Mouse (Mus musculus): Measurements from ENCODE around the gene Ell. TPM values are rescaled to one million over a fixed set of nuclear protein-coding genes. Genes with fewer than 3 reads are reported as not detected.

Ell gene
- polyA plus RNA-seq, 1 experiment: 16.1 TPM

DNA sequence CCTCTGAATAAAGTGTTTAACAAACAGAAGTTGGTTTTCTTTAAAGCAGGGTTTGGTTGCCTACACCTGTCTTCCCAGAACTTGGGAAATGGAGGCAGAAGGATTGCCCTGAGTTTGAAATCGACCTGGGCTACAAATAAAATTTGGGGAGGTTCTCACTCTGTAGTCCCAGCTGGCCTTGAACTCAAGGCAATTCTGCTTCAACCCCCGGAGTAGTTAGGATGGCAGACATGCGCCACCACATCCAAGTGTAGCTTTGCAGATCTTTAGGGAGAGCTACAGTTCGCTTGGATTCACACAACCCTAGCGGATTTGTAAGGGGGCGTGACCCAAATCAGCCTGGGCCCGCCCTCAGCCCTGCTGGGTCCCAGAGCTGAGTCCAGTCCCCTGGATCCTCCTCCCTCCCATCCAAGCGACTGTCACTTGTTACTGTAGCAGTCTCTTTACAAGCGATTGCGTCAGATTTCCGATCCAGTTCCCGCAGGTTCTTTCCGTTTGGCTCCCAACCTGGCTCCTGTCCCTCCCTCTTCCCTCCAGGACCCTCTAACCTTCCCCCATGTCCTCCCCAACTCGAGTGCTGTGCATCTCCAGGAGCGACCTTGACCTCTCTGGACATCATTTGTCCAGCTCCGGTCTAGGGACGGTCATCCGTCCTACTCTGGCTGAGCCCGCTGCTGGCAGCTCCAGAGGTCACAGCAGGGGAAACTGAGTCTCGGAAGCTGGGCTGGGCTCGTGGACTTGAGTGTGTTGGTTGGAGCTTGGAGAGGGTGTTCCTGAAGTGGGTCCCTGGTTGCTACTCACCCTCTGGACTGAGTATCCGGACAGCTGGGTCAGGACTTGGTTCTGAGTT, 91.5 kb downstream of the Ell start:
- Histone ChIP-seq H3K4me3 (ENCODE audit: insufficient read depth, low read length) (peak overlapping the region; percentile 23), H3K4me1 (ENCODE audit: control insufficient read depth, insufficient read depth, low read length) (peaks cover 9% of the 10 kb centered on the region), H3K27ac (ENCODE audit: insufficient read depth, low read length) (peak overlapping the region; percentile 78)
- TF ChIP-seq POLR2A (IDR thresholded peaks at IDR 0.05; ENCODE audit: low read depth, low read length): peak; percentile 34; the same call in 1 of the 2 replicates
- TF ChIP-seq CTCF (IDR thresholded peaks at IDR 0.05; ENCODE audit: borderline replicate concordance, insufficient read depth, low read length): no peak

DNA sequence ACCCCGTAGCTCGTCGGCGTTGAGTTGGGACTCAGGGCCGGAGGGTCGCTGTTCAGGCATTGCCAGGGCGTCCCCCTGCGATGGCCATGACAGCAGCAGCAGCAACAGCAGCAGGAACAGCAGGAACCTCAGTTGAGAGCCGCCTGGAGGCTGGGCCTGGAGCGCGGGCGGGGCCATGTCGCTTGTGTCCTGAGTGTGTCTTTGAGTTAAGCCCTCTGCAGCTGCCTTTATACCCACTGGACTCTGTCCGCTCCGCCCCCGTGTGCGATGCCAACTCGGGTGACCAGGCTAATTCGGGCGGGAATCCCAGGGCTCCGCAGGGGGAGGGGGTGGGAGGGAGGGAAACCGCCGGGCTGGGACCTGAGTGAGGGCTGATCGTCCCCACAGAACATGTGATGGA, 92.2 kb downstream of the Ell start:
- H3K27ac ChIP-seq (ENCODE audit: insufficient read depth, low read length): peak overlapping the region; percentile 78
- H3K4me3 ChIP-seq (ENCODE audit: insufficient read depth, low read length): peak overlapping the region; percentile 23
- H3K4me1 ChIP-seq (ENCODE audit: control insufficient read depth, insufficient read depth, low read length): peaks cover 9% of the 10 kb centered on the region
- TF ChIP-seq CTCF (IDR thresholded peaks at IDR 0.05; ENCODE audit: borderline replicate concordance, insufficient read depth, low read length) (no peak), POLR2A (IDR thresholded peaks at IDR 0.05; ENCODE audit: low read depth, low read length) (peak; percentile 80)

DNA sequence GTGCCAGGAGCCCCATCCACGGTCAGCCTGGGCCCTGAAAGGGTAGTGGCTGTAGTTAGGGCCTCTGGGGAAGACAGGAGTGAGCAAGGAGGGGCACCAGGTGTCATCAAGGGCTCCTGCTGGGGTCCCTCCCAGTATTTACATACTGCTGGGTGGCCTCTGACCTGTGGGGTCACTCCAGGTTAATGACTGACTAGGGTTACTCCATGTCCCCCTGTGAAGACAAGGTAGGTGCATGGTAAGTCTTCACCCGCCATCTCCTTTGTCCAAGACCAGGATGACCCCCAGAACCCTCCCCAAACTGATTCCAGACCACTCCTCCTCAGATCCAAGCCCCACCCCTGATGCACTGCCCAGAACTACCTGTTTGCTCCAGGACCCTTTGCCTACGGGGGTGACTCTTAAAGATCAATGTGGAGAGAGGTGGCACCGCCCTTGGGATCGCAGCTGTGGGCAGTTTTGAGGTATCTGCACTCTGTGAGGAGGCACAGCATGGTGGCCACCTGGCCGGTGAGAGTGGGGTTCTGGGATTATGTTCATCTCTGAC, 93.2 kb downstream of the Ell start, which contains the start of gene Gdf15:
TSS of gene Gdf15 (minus strand) at position 111 of the 547 bp plus-strand sequence.
- TF ChIP-seq POLR2A (IDR thresholded peaks at IDR 0.05; ENCODE audit: low read depth, low read length): no peak
- no peak for TF ChIP-seq CTCF (IDR thresholded peaks at IDR 0.05; ENCODE audit: borderline replicate concordance, insufficient read depth, low read length)
- Histone ChIP-seq H3K4me1 (ENCODE audit: control insufficient read depth, insufficient read depth, low read length) (peaks cover 9% of the 10 kb centered on the region), H3K27ac (ENCODE audit: insufficient read depth, low read length) (peak within 1 kb of the TSS; percentile 78), H3K4me3 (ENCODE audit: insufficient read depth, low read length) (peak within 1 kb of the TSS; percentile 23)

DNA sequence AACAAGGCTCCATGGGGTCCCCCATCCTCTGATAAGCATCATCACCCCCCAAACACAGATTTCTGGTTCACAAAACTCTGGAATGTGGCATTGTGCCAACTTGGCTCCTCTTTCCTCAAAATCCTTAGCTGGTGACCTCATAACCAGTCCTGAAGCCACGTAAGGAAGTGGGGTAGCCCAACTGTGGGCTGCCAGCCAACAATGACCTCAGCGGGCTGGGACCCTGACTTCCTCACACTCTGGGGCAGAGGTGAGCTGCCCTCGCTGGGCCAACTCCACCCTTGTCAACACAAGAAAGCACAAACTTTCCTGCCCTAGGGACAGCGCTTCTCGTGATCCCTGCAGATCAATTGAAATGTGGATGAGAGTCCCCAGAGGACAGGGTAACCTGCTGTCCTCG, 94.8 kb downstream of the Ell start:
- H3K4me3 ChIP-seq (ENCODE audit: insufficient read depth, low read length): no peak overlapping the region
- peaks cover 9% of the 10 kb centered on the region for H3K4me1 ChIP-seq (ENCODE audit: control insufficient read depth, insufficient read depth, low read length)
- no peak for TF ChIP-seq POLR2A (IDR thresholded peaks at IDR 0.05; ENCODE audit: low read depth, low read length)
- TF ChIP-seq CTCF (IDR thresholded peaks at IDR 0.05; ENCODE audit: borderline replicate concordance, insufficient read depth, low read length): no peak
- no peak overlapping the region for H3K27ac ChIP-seq (ENCODE audit: insufficient read depth, low read length)

DNA sequence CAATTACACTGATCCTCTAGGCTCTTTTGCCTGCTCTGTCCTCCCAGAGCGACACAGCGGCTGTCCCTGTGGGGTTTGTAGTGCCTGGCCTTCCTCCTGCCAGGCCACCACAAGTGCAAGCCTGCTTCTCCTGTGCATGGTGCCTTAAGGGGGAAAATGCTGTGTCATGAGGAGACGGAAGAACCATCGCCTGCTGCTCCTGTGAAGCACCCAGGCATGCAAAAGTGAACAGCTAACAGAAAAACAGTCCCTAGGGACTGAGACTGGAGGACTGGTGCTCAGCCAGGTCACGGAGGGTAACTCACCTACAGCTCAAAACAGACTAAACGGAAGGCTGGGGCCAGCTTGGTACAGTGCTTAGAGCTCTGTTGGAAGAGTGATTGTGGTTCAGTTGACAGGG, 96.3 kb downstream of the Ell start:
- H3K4me1 ChIP-seq (ENCODE audit: control insufficient read depth, insufficient read depth, low read length): peaks cover 9% of the 10 kb centered on the region
- TF ChIP-seq POLR2A (IDR thresholded peaks at IDR 0.05; ENCODE audit: low read depth, low read length) (no peak), CTCF (IDR thresholded peaks at IDR 0.05; ENCODE audit: borderline replicate concordance, insufficient read depth, low read length) (no peak)
- no peak overlapping the region for H3K27ac ChIP-seq (ENCODE audit: insufficient read depth, low read length)
- H3K4me3 ChIP-seq (ENCODE audit: insufficient read depth, low read length): no peak overlapping the region

DNA sequence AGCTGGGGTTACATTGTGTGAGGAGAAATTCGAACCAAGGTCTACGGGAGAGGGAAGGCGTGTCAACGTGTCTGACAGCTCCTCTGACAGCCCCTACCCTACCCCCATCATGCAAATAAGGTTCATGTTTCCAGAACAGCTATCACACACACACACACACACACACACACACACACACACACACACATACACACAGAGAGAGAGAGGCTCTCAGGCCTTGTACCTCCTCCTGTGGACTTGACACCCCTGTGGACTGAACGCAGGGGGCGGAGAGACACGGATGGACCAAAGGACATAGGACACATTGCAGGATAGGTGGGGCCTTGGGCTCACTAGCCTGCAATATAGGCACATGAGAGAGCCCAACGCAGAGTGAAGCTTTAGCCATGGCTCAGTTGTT, 97.6 kb downstream of the Ell start:
- H3K4me3 ChIP-seq (ENCODE audit: insufficient read depth, low read length): no peak overlapping the region
- no peak overlapping the region for H3K27ac ChIP-seq (ENCODE audit: insufficient read depth, low read length)
- peaks cover 9% of the 10 kb centered on the region for H3K4me1 ChIP-seq (ENCODE audit: control insufficient read depth, insufficient read depth, low read length)
- no peak for TF ChIP-seq CTCF (IDR thresholded peaks at IDR 0.05; ENCODE audit: borderline replicate concordance, insufficient read depth, low read length)
- TF ChIP-seq POLR2A (IDR thresholded peaks at IDR 0.05; ENCODE audit: low read depth, low read length): no peak

DNA sequence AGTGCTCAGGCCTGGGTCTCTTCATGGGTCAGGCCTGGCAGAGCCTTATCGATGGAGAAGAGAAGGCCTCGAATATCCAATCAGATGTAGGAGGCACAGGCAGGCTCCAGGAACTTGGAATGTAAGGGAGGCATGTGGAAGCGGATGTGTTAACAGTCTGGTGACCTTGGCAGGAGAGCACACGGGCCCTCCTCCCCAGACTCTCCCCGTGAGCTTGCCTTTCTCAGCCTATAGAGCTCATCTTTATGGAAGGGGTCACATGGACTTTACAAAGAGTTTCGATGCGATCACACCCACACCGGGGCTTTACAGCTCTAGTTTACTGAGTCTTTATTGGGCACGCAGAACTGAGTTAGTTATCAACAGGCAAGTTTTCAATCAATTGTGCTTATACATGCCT, 99.5 kb downstream of the Ell start:
- TF ChIP-seq CTCF (IDR thresholded peaks at IDR 0.05; ENCODE audit: borderline replicate concordance, insufficient read depth, low read length): no peak
- TF ChIP-seq POLR2A (IDR thresholded peaks at IDR 0.05; ENCODE audit: low read depth, low read length): no peak
- H3K27ac ChIP-seq (ENCODE audit: insufficient read depth, low read length): no peak overlapping the region
- H3K4me1 ChIP-seq (ENCODE audit: control insufficient read depth, insufficient read depth, low read length): peaks cover 12% of the 10 kb centered on the region
- no peak overlapping the region for H3K4me3 ChIP-seq (ENCODE audit: insufficient read depth, low read length)

Other genes starting within 250 kb of the Ell start
- 24.8 and 31.6 TPM in 2 replicates for gene Ddx49, start 237.0 kb upstream of the Ell start, polyA plus RNA-seq (2011; ENCODE audit: insufficient read length, low read depth, missing spikeins)
- 129 and 132 TPM in 2 replicates for gene Cope, start 236.9 kb upstream of the Ell start, polyA plus RNA-seq (2011; ENCODE audit: insufficient read length, low read depth, missing spikeins)
- 2.6 and 3.2 TPM in 2 replicates for gene Cers1, start 223.7 kb upstream of the Ell start, polyA plus RNA-seq (2011; ENCODE audit: insufficient read length, low read depth, missing spikeins)
- gene Gdf1, start 209.6 kb upstream of the Ell start, polyA plus RNA-seq (2011; ENCODE audit: insufficient read length, low read depth, missing spikeins): not detected in 2 replicates
- 25.6 and 25.8 TPM in 2 replicates for gene Upf1, start 186.2 kb upstream of the Ell start, polyA plus RNA-seq (2011; ENCODE audit: insufficient read length, low read depth, missing spikeins)
- gene Comp, start 165.9 kb upstream of the Ell start, polyA plus RNA-seq (2011; ENCODE audit: insufficient read length, low read depth, missing spikeins): 1.6 and 1.9 TPM in 2 replicates
- gene Crtc1, start 99.9 kb upstream of the Ell start, polyA plus RNA-seq (2011; ENCODE audit: insufficient read length, low read depth, missing spikeins): 13.7 and 15.6 TPM in 2 replicates
- gene Klhl26, start 62.5 kb upstream of the Ell start, polyA plus RNA-seq (2011; ENCODE audit: insufficient read length, low read depth, missing spikeins): 21.4 and 31.7 TPM in 2 replicates
- gene Tmem59l, start 52.1 kb upstream of the Ell start, polyA plus RNA-seq (2011; ENCODE audit: insufficient read length, low read depth, missing spikeins): 0.58 and 1.5 TPM in 2 replicates
- gene Crlf1, start 46.3 kb upstream of the Ell start, polyA plus RNA-seq (2011; ENCODE audit: insufficient read length, low read depth, missing spikeins): 215 and 351 TPM in 2 replicates
- 29.9 and 46.6 TPM in 2 replicates for gene Rex1bd, start 32.7 kb upstream of the Ell start, polyA plus RNA-seq (2011; ENCODE audit: insufficient read length, low read depth, missing spikeins)
- 547 and 589 TPM in 2 replicates for gene Uba52, start 28.7 kb upstream of the Ell start, polyA plus RNA-seq (2011; ENCODE audit: insufficient read length, low read depth, missing spikeins)
- gene Fkbp8, start 11.7 kb upstream of the Ell start, polyA plus RNA-seq (2011; ENCODE audit: insufficient read length, low read depth, missing spikeins): 105 and 110 TPM in 2 replicates
- gene Kxd1, start 11.5 kb upstream of the Ell start, polyA plus RNA-seq (2011; ENCODE audit: insufficient read length, low read depth, missing spikeins): 35.5 and 37.0 TPM in 2 replicates
- gene Isyna1, start 54.9 kb downstream of the Ell start, polyA plus RNA-seq (2011; ENCODE audit: insufficient read length, low read depth, missing spikeins): 17.9 and 18.6 TPM in 2 replicates
- 44.7 and 50.7 TPM in 2 replicates for gene Ssbp4, start 69.4 kb downstream of the Ell start, polyA plus RNA-seq (2011; ENCODE audit: insufficient read length, low read depth, missing spikeins)
- 0.46 TPM in 1 of 2 replicates, not detected in the other for gene Lrrc25, start 76.7 kb downstream of the Ell start, polyA plus RNA-seq (2011; ENCODE audit: insufficient read length, low read depth, missing spikeins)
- 3.1 and 4.2 TPM in 2 replicates for gene Gdf15, start 93.0 kb downstream of the Ell start, polyA plus RNA-seq (2011; ENCODE audit: insufficient read length, low read depth, missing spikeins)
- gene Pgpep1, start 120.9 kb downstream of the Ell start, polyA plus RNA-seq (2011; ENCODE audit: insufficient read length, low read depth, missing spikeins): 53.7 and 54.3 TPM in 2 replicates
- gene Lsm4, start 133.8 kb downstream of the Ell start, polyA plus RNA-seq (2011; ENCODE audit: insufficient read length, low read depth, missing spikeins): 54.9 and 60.2 TPM in 2 replicates
- 82.2 and 90.6 TPM in 2 replicates for gene Jund, start 159.5 kb downstream of the Ell start, polyA plus RNA-seq (2011; ENCODE audit: insufficient read length, low read depth, missing spikeins)
- not detected in 2 replicates for gene Iqcn, start 164.0 kb downstream of the Ell start, polyA plus RNA-seq (2011; ENCODE audit: insufficient read length, low read depth, missing spikeins)
- not detected in 2 replicates for gene Gm3336, start 179.1 kb downstream of the Ell start, polyA plus RNA-seq (2011; ENCODE audit: insufficient read length, low read depth, missing spikeins)
- gene Pde4c, start 184.3 kb downstream of the Ell start, polyA plus RNA-seq (2011; ENCODE audit: insufficient read length, low read depth, missing spikeins): not detected in 2 replicates
- 8.6 and 10.2 TPM in 2 replicates for gene Rab3a, start 215.2 kb downstream of the Ell start, polyA plus RNA-seq (2011; ENCODE audit: insufficient read length, low read depth, missing spikeins)
- gene Mpv17l2, start 221.5 kb downstream of the Ell start, polyA plus RNA-seq (2011; ENCODE audit: insufficient read length, low read depth, missing spikeins): 29.1 and 32.6 TPM in 2 replicates
- gene Pik3r2, start 237.3 kb downstream of the Ell start, polyA plus RNA-seq (2011; ENCODE audit: insufficient read length, low read depth, missing spikeins): 42.8 and 43.5 TPM in 2 replicates

Data from embryonic fibroblast, embryonic 13.5 days (primary cell).